Mouse (Mus musculus) CD4-positive, CD25-positive, alpha-beta regulatory T cell, adult 2 months (primary cell): ENCODE measurements around the gene Arid1b.

Experiments
- DNase-seq: peaks from one replicate; pipeline ENCODE4 v3.0.0-alpha.2; 2012; ENCODE audit warnings: low read depth, low spot score

Gene Arid1b

GRCm38 (mm10) chr17:5153461-5153860 lies 159.3 kb downstream of the Arid1b start:
- no peak for DNase-seq

- DNase-seq, result no peak
These were observed 160.2 kb downstream of the Arid1b start for GRCm38 (mm10) chr17:5154322-5154721.

- no peak for DNase-seq
These were observed 163.5 kb downstream of the Arid1b start for GRCm38 (mm10) chr17:5157609-5158008.

GRCm38 (mm10) chr17:5162525-5162924 lies 168.4 kb downstream of the Arid1b start:
- DNase-seq, result no peak

GRCm38 (mm10) chr17:5163251-5163826 lies 169.2 kb downstream of the Arid1b start:
- DNase-seq, result no peak

GRCm38 (mm10) chr17:5164794-5165193 lies 170.7 kb downstream of the Arid1b start:
- DNase-seq, result no peak

GRCm38 (mm10) chr17:5165201-5165825 lies 171.2 kb downstream of the Arid1b start:
- DNase-seq, result peak; percentile 47

GRCm38 (mm10) chr17:5166175-5166574 lies 172.0 kb downstream of the Arid1b start:
- DNase-seq, result no peak

GRCm38 (mm10) chr17:5168046-5168445 lies 173.9 kb downstream of the Arid1b start:
- DNase-seq, result peak; percentile 44

GRCm38 (mm10) chr17:5168640-5169039 lies 174.5 kb downstream of the Arid1b start:
- no peak for DNase-seq

- no peak for DNase-seq
These were observed 176.2 kb downstream of the Arid1b start for GRCm38 (mm10) chr17:5170321-5170720.

- no peak for DNase-seq
These were observed 177.3 kb downstream of the Arid1b start for GRCm38 (mm10) chr17:5171467-5171866.

GRCm38 (mm10) chr17:5174426-5175020 lies 180.4 kb downstream of the Arid1b start:
- DNase-seq, result no peak

- no peak for DNase-seq
These were observed 181.4 kb downstream of the Arid1b start for GRCm38 (mm10) chr17:5175535-5175934.

GRCm38 (mm10) chr17:5176315-5176714 lies 182.2 kb downstream of the Arid1b start:
- DNase-seq, result peak; percentile 36

GRCm38 (mm10) chr17:5178534-5178933 lies 184.4 kb downstream of the Arid1b start:
- DNase-seq, result no peak

- no peak for DNase-seq
These were observed 184.9 kb downstream of the Arid1b start for GRCm38 (mm10) chr17:5179004-5179403.

GRCm38 (mm10) chr17:5179412-5179811 lies 185.3 kb downstream of the Arid1b start:
- DNase-seq, result no peak

- no peak for DNase-seq
These were observed 185.9 kb downstream of the Arid1b start for GRCm38 (mm10) chr17:5179925-5180525.

- peak; percentile 63 for DNase-seq
These were observed 186.8 kb downstream of the Arid1b start for GRCm38 (mm10) chr17:5180925-5181324.

GRCm38 (mm10) chr17:5182493-5182892 lies 188.4 kb downstream of the Arid1b start:
- no peak for DNase-seq

- no peak for DNase-seq
These were observed 191.4 kb downstream of the Arid1b start for GRCm38 (mm10) chr17:5185501-5185900.

GRCm38 (mm10) chr17:5187546-5187945 lies 193.4 kb downstream of the Arid1b start:
- peak; percentile 33 for DNase-seq
